Mouse (Mus musculus) neural tube, embryonic 11.5 days (tissue): ENCODE results near the gene Gmnn. TPM values are rescaled to one million over a fixed set of nuclear protein-coding genes. Genes with fewer than 3 reads are reported as not detected.

Source experiments
- ATAC-seq: fragments of 200-750 bp; cut with Nextera tagmentation; 2 replicates; pipeline ENCODE4 v1.8.0; 2017; ENCODE audit warnings: moderate number of reproducible peaks, mild to moderate bottlenecking, moderate TSS enrichment, moderate library complexity; ENCODE audit not compliant: insufficient read depth, low FRiP score, low TSS enrichment
- DNase-seq: peaks from one replicate; pipeline ENCODE4 v3.0.0-alpha.2; 2015; ENCODE audit warnings: low spot score
- H3K27ac ChIP-seq: fragments of 300-500 bp; sonication (generic); 2 replicates; pipeline ENCODE4 v1.5.1; 2014; ENCODE audit warnings: low read depth, mild to moderate bottlenecking, low read length
- H3K27me3 ChIP-seq: fragments of 300-500 bp; sonication (generic); 2 replicates; pipeline ENCODE4 v1.6.1; 2014; ENCODE audit warnings: mild to moderate bottlenecking, low read length, mixed read lengths; ENCODE audit not compliant: control insufficient read depth, insufficient read depth
- H3K36me3 ChIP-seq: fragments of 300-500 bp; sonication (generic); 2 replicates; pipeline ENCODE4 v1.6.1; 2014; ENCODE audit warnings: mild to moderate bottlenecking, low read length, moderate library complexity, mixed read lengths; ENCODE audit not compliant: control insufficient read depth, insufficient read depth
- H3K4me1 ChIP-seq: fragments of 300-500 bp; sonication (generic); 2 replicates; pipeline ENCODE4 v1.6.1; 2014; ENCODE audit warnings: low read length, mixed read lengths; ENCODE audit not compliant: control insufficient read depth, insufficient read depth
- H3K4me2 ChIP-seq: fragments of 300-500 bp; sonication (generic); 2 replicates; pipeline ENCODE4 v1.6.1; 2014; ENCODE audit warnings: low read depth, mild to moderate bottlenecking, moderate library complexity
- H3K4me3 ChIP-seq: fragments of 300-500 bp; sonication (generic); 2 replicates; pipeline ENCODE4 v1.5.1; 2014; ENCODE audit warnings: low read depth, low read length
- H3K9ac ChIP-seq: fragments of 300-500 bp; sonication (generic); 2 replicates; pipeline ENCODE4 v1.6.1; 2014; ENCODE audit warnings: mild to moderate bottlenecking, low read length
- H3K9me3 ChIP-seq: fragments of 300-500 bp; sonication (generic); 2 replicates; pipeline ENCODE4 v1.6.1; 2016; ENCODE audit warnings: low read length; ENCODE audit not compliant: control insufficient read depth
- WGBS: fragments of 180-500 bp; shearing (Covaris S2); extraction: QIAGEN DNeasy Blood & Tissue Kit; methylation state at CpG from one replicate; pipeline ENCODE4 v1.1.7; 2014; 5-methylcytosine and 5-hydroxymethylcytosine counted together
- polyA plus RNA-seq: library from polyadenylated mRNA; unstranded; fragments of >200 nt; fragmentation: Nextera tagmentation; extraction: Ambion mirVana; gene quantifications from 2 replicates; pipeline ENCODE4 v1.2.1, GENCODE M21; 2014

Gene Gmnn
- polyA plus RNA-seq, 1 experiment from 2014 or later = 110 TPM

DNA sequence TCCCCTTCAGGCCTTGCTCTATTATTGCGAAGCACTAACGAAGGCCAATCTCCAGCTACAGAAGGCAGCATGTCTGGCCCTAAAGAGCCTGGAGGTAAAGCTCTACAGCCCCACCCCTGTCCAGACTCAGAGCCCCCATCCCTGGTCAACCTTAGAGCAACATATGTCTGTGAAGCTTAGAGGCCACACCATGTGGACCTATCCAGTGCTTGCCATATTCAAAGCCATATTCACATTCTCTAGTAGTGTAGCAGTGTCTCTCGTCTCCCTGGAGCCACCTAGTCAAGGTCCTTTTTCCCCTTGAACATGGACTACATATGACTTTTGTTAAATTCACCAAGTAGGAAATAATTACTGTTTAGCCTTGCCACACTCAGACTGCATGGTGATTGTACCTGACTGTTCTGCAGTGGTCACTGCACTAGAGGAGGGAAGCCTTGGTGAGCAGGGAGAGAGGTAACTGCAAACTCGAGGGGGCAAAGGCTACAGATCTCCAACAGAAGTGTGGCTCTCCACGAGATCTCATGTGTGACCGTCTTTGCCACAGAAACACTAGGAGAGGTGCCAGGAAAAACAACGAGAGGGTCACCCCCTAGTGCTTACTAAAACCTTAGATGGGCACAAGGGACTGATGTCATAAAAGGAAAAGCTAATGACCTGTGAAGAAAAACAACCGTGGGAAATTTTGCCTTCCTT lies 37.9 kb downstream of the Gmnn start:
- no peaks in the 10 kb centered on the region for H3K27me3 ChIP-seq
- WGBS = 52% methylated on average over 8 of the region's 8 CpGs
- no peaks in the 10 kb centered on the region for H3K9me3 ChIP-seq
- H3K9ac ChIP-seq = no peak overlapping the region
- no peak overlapping the region for H3K4me3 ChIP-seq
- no peaks in the 10 kb centered on the region for H3K36me3 ChIP-seq
- DNase-seq (no peak), ATAC-seq (no peak)
- no peak overlapping the region for H3K4me2 ChIP-seq
- H3K4me1 ChIP-seq = no peaks in the 10 kb centered on the region
- H3K27ac ChIP-seq = no peak overlapping the region

DNA sequence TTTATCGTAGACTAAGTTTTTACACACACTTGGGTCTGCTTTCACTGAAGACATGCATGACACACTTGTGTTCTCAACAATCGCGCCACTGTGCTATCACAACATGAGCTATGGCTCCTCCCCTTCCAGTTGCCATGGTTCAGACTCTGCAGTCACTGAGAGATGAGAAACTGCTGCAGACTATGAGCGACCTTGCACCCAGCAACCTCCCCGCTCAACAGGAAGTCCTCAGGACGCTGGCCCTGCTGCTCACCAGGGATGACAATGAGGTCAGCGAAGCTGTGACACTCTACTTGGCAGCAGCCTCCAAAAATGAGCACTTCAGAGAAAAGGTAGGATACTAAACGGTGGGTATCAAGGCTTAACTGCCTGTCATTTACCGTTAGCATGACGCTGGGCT lies 40.2 kb downstream of the Gmnn start:
- no peak overlapping the region for H3K4me2 ChIP-seq
- H3K9me3 ChIP-seq = no peaks in the 10 kb centered on the region
- 77% methylated on average over 10 of the region's 10 CpGs for WGBS
- no peak for ATAC-seq
- no peak overlapping the region for H3K27ac ChIP-seq
- no peak for DNase-seq
- H3K27me3 ChIP-seq = no peaks in the 10 kb centered on the region
- H3K9ac ChIP-seq = no peak overlapping the region
- no peaks in the 10 kb centered on the region for H3K4me1 ChIP-seq
- H3K4me3 ChIP-seq = no peak overlapping the region
- no peaks in the 10 kb centered on the region for H3K36me3 ChIP-seq

DNA sequence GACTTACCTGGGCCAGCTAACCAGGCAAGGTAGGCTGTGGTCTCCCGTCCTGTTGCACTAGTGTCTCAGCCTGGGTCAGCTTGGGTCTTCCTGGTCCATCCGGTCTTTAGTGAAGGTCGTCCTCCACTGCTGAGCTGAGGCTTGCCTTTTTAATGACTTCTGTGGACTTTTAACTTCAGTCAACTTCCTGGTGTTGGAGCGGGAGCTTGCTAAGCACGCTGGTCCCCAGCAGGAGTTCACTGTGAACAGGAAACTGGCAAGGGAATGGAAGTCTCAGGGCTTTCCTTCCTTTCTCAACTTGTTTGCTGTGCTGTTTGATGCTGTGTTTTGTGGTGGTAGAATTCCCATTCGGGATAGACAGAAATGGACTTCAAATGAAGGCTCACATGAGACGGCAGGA lies 44.0 kb downstream of the Gmnn start:
- Histone ChIP-seq H3K27ac (no peak overlapping the region), H3K4me3 (no peak overlapping the region), H3K36me3 (no peaks in the 10 kb centered on the region), H3K9ac (no peak overlapping the region), H3K4me2 (no peak overlapping the region), H3K9me3 (no peaks in the 10 kb centered on the region), H3K27me3 (no peaks in the 10 kb centered on the region), H3K4me1 (0 out of 2 replicates have a peak, but pooled peaks cover 8% of the 10 kb centered on the region)
- WGBS = 71% methylated on average over 7 of the region's 7 CpGs
- ATAC-seq (no peak), DNase-seq (no peak)

DNA sequence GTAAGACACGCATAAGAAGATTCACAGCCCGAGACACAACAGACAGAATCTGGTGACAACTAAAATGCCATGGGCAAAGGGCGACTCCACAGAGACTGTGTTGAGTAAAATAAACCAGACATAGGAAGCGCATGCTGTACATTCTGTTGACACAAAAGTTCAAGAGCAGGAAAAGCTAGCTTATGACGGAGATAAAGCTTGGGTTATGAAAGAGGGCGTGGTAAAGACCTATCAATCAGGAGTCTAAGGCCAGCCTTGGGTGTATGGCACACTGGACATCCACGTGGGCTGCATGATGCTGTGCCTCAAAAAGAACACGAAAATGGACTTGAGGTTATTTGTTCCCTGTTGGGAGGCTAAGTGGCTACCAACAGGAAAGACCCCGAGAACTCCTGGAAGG lies 45.3 kb downstream of the Gmnn start:
- 83% methylated on average over 9 of the region's 9 CpGs for WGBS
- Histone ChIP-seq H3K4me2 (no peak overlapping the region), H3K4me3 (no peak overlapping the region), H3K36me3 (no peaks in the 10 kb centered on the region), H3K27ac (no peak overlapping the region), H3K9me3 (no peaks in the 10 kb centered on the region), H3K9ac (no peak overlapping the region), H3K27me3 (no peaks in the 10 kb centered on the region), H3K4me1 (0 out of 2 replicates have a peak, but pooled peaks cover 8% of the 10 kb centered on the region)
- DNase-seq (no peak), ATAC-seq (no peak)

DNA sequence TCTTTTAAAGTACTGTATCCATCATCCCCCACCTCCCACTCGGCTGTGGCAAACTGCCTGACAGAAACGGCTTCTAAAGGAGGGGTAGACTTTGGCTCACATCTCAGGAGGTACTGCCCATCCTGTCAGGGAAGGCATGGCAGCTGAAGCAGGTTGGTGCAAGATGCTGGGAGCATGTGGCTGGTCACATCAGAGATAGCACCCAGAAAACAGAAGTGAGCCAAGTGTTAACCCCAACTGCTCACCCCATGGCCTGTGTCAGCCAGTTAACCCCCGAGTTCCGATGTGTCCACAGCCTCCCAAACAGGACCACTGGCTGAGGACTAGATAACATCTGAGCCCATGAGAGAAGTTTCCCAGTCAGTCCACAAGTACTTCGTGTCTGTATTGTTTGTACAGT lies 46.1 kb downstream of the Gmnn start:
- no peak overlapping the region for H3K27ac ChIP-seq
- no peak overlapping the region for H3K4me3 ChIP-seq
- DNase-seq = no peak
- 57% methylated on average over 5 of the region's 5 CpGs for WGBS
- H3K4me1 ChIP-seq = 0 out of 2 replicates have a peak, but pooled peaks cover 8% of the 10 kb centered on the region
- H3K9ac ChIP-seq = no peak overlapping the region
- no peaks in the 10 kb centered on the region for H3K27me3 ChIP-seq
- H3K4me2 ChIP-seq = no peak overlapping the region
- ATAC-seq = no peak
- no peaks in the 10 kb centered on the region for H3K9me3 ChIP-seq
- H3K36me3 ChIP-seq = no peaks in the 10 kb centered on the region

DNA sequence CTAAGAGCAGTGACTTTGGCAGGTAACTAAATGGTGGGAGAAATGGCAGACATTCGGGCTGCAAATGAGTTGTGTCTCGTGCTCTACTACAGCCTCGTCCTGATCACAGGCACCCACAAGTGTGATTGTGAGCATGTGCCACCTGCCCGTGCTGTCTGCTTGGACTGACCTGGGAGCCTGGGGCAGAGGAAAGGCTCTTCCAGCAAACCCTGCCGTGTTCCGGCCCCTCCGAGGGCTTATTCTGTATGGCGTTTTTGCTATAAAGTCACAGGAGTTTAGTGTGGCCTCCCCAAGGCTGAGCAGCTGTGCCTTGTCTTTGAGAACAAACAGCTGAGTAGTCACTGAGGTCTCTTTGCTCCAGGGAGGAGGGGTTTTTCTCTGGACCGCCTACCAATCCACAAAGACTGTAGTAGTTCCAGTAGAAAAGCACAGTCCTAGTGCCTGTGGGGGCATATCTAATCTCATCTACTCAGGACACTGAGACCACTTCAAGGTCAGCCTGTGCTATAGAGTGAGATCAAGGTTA lies 47.3 kb downstream of the Gmnn start:
- DNase-seq (no peak), ATAC-seq (no peak)
- H3K36me3 ChIP-seq = no peaks in the 10 kb centered on the region
- WGBS = 78% methylated on average over 9 of the region's 9 CpGs
- H3K27ac ChIP-seq = no peak overlapping the region
- H3K9ac ChIP-seq = no peak overlapping the region
- 0 out of 2 replicates have a peak, but pooled peaks cover 8% of the 10 kb centered on the region for H3K4me1 ChIP-seq
- no peaks in the 10 kb centered on the region for H3K9me3 ChIP-seq
- H3K4me2 ChIP-seq = no peak overlapping the region
- no peaks in the 10 kb centered on the region for H3K27me3 ChIP-seq
- H3K4me3 ChIP-seq = no peak overlapping the region

DNA sequence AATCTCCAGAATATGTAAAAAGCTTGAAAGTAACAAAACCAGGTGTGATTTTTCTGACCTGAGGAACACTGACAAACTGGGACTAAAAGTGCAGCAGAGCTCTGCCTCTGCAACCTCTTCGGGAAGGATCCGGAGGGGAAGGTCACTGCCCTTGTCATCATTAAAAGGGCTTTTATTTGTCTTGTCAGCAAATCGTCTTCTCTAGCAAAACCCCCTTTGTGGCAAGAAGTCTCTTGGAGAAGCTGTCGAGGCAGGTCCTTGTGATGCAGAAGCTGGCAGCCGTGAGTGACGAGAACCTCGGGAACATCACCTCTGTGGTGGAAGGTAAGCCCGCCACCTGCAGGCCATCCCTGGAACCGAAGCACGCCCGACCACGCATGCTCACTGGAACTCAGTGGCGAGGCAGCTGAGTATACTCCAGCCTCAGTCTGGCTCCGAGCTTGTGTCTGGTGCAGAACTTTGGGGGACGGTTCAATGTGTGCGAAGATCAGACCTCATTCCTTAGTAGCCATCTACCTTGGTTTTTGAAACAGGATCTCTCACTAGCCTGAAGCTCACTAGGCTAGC lies 48.2 kb downstream of the Gmnn start:
- Histone ChIP-seq H3K4me3 (no peak overlapping the region), H3K27ac (no peak overlapping the region), H3K36me3 (no peaks in the 10 kb centered on the region), H3K4me2 (peak overlapping the region; percentile 23), H3K9ac (peak overlapping the region; percentile 26), H3K9me3 (no peaks in the 10 kb centered on the region), H3K4me1 (0 out of 2 replicates have a peak, but pooled peaks cover 8% of the 10 kb centered on the region), H3K27me3 (no peaks in the 10 kb centered on the region)
- 8% methylated on average over 16 of the region's 16 CpGs for WGBS
- DNase-seq (peak; percentile 89), ATAC-seq (peak; percentile 72)

DNA sequence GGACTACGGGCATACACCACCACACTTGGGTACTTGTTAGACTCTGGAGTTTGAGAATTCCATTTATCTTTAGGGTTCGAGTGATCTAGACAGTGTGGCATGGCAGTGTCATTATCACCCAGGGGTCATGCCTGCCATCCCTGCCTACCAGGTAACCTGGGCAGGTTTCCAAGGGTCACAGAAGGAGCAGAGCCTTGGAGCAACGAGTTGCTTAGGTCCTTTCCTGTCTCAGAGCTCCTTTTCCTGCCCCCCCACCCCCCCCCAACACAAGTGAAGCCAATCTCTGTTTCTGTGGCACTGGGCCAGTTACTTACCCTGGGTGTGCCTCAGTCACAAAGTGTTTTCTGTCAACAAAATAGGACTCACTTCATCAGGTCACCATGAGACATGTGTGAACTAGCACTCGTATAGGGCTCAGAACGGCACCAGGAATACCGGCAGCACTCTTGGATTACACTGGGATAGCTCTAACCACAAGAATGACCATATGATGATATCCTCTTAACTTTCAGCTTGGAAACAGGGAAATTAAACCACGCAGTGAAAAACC lies 49.1 kb downstream of the Gmnn start:
- ATAC-seq = no peak
- Histone ChIP-seq H3K4me1 (0 out of 2 replicates have a peak, but pooled peaks cover 8% of the 10 kb centered on the region), H3K27me3 (no peaks in the 10 kb centered on the region), H3K9ac (no peak overlapping the region), H3K4me3 (no peak overlapping the region), H3K4me2 (no peak overlapping the region), H3K27ac (no peak overlapping the region), H3K36me3 (no peaks in the 10 kb centered on the region), H3K9me3 (no peaks in the 10 kb centered on the region)
- no peak for DNase-seq
- WGBS = 84% methylated on average over 7 of the region's 7 CpGs
